Mouse (Mus musculus): ENCODE measurements around the gene Ppp1r15b.

- TF ChIP-seq GATA1 (IDR thresholded peaks at IDR 0.05; ENCODE audit: low read length) = no peak
- no peak for TF ChIP-seq TAL1 (IDR thresholded peaks at IDR 0.05; ENCODE audit: low read length)
Measured at GRCm38 (mm10) chr1:133177480-133178172, 46.7 kb downstream of the Ppp1r15b start.
